Mouse (Mus musculus) CD8-positive naive resting alpha-beta T cell, adult 2 months (primary cell): Measurements from ENCODE around the gene Bcar3.

ENCODE experiments used
- DNase-seq, 2 experiments: peaks; one replicate each; pipeline ENCODE4 v3.0.0; 2022; ENCODE audit warnings: low read depth in 2 of 2, low spot score in 2 of 2

Gene Bcar3

DNA sequence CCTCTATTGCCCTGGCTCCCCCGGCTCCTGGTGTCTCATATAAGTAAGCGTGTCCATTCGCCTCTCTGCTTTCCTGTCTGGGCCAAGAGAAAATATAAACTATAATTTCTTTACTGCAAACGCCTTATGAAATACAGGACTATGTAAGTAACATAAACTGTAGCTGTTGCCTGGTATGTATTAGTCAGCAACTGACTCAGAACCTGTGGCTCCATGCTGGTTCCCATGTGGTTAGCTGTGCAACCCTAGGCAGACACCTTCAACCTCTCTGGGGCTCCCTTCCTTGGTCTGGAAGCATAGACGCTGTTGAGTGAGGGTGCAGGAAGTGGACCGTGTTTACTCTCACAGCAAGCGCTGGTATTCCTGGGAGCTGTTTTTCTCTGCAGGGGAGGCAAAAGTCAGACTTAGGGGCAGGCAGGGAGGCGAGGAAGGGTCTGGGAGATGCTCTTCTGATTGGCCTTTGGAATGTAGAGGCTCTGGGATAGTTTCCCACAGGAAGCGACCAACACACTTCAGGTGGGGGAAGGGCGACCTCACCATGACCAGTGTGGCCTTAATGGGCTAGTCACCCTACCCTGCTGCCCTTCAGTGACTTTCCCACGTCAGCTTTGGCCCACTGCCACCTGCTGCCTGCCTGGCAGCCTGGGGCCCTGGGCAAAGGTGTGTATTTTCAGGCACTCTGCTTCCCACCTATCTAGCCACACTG, 215.8 kb downstream of the Bcar3 start:
- no peak for DNase-seq

DNA sequence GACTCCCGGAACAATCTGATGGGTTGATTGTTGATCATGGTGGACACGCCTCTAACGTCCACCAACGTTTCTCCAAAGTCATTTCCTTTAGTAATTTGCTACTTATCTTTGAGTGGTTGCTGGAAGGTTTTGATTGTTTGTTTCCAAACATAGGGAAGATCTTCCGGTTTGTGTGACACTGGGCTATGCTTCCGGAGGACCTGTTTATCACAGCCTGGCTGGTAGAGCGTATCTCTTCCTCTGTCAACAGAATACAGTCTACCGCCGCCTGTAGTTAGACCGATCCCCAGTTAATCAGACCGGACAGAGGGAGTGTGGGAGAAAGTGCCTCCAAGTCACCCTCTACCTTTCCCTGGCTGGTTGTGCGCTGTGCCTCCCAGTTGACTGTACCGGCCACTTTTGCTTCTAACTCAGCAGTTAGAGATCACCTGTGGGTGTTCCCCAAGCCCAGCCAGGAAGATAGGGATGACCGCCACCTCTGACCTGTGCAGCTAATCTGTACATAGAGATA, 216.4 kb downstream of the Bcar3 start:
- no peak for DNase-seq

DNA sequence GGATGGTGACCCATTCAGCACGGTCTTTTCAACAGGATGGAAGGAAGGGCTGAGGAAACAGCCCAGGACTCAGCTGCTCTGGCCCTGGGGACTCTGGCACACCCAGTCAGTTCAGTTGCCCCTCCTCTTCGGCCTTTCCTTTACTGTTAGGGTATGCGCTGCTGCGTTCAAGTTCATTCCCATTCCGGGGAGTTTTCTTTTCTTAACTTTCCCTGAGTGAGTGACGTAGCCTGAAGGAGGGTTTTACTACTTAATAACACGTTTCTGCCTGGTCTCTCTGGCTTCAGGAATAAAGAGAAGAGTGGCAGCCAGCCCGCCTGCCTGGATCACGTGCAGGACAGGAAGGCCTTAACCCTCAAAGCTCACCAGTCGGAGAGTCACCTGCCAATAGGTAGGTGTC, 217.0 kb downstream of the Bcar3 start:
- no peak for DNase-seq

DNA sequence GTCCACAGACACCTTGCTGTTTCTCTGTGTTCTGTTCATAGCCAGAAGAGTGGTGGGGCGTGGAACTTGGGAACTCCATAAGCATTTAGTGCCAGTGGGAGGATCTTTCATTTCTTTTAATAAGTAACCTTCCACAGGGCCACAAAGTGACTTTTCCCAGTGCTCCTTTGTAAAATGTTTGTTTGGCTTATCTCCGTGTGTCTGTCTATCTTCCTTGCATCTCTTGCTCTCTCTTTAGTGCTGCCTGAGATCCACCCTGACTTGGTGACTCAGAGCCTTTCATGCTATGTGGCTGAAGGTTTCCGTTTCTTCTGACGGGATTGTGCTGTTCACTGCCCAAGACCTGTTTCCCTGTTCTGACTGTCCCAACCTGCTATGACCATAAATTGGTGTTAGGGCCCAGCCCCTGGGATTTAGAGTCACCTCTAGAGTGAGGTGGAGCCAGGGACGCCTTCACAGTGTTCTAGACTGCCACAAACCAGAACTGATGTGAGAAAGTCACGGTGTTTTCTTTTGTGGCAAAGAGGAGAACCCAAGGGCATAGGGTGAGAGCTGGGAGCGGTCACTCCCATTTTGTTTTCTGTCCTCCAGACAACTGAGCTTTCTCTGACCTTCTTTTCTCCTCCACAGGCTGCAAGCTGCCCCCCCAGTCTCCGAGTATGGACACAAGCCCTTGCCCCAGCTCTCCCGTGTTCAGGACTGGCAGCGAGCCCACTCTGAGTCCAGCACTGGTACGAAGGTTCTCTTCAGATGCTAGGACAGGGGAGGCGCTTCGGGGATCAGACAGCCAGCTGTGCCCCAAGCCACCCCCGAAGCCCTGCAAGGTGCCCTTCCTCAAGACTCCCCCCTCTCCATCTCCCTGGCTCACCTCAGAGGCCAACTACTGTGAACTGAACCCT, 218.0 kb downstream of the Bcar3 start:
- no peak for DNase-seq

DNA sequence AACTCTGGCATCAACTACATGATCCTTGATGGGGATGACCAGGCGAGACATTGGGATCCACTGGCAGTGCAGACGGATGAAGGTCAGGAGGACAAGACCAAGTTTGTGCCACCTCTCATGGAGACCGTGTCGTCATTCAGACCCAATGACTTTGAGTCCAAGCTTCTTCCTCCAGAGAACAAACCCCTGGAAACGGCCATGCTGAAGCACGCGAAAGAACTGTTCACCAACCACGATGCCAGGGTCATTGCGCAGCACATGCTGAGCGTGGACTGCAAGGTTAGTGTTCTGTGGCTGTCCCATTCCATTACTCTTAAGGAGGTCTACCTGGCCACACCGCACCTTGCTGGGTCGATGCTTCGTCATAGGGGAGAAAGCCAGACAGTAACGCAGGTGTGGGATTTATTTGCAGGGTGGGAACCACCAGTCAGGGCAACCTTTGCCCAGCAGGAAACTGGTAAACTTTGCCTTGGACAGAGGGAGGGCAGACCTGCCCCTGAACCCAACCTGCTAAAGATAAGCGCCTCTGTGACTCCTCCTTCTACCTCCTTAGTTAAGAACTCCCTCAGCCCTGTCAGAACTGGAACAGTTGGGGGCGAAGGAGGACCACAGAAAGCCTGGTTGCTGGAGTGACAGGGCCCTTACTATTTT, 218.9 kb downstream of the Bcar3 start:
- DNase-seq: no peak

DNA sequence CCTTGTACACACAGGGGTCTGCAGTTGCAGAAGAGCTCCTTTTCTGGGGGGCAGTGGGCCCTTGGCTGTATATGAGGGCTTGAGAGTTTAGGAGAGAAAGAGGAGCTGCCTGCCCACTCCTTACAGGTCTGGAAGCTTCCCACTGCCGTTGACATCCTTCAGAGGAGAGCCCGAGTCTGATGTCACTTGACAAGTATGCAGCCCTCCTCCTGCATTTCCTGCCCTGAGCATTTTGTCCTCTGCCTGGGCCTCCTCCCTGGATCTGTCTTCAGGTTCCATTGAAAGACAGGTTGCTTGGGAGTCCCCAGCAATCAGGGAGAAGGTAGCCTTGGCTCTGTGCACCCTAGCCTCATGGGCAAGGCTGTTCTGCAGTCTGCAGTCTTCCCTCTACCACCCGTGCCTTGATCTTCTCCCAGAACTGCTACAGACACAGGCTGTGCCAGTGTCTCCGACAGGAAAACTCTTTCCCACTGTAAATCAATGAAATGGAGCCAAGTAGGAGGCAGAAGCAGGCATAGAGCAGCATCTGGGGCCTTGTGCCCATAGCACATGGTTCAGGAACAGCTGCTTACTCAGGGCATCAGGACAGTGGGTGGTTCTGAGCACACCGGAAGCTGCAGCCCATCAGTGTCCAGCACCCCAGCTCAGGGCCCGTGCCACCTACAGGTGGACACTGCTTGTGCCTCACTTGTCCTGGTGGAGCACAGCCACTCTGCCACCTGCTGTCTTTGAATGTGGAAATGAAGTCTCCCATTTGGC, 221.8 kb downstream of the Bcar3 start:
- no peak for DNase-seq

DNA sequence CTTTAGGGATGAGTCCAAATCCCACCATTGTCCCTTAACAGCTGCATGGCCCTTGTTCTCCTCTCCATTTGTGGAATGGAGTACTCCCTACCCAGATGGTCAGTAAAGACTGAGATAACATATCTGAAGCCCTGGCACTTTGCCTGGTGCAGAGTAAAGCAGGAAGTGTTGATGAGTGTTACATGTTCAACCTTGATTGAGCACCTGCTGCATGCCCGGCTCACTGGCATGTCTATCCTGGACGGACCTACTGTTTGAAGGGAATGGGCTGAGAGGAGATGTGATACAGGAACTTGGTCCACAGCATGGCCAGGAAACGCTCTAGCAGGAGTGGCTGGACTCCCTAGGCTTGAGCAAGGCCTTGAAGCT, 222.4 kb downstream of the Bcar3 start:
- DNase-seq: no peak

DNA sequence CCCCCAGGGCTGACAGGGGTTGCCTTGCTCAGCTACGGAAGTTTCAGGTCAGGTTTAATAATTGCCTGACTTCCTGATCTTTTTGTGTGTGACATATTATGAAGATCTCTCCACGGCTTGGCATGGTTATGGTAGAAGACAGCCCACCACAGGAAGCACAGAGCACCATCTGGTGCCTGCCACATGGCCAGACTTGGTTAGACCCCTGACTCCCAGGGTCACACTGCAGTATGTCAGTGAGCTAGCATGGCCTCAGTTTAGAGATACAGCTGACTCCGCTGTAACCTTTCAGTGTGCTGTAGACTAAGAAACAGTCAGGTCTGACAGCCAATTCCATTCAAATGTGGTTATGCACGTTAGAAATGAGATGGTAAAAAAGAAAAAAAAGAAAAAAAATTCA, 223.8 kb downstream of the Bcar3 start:
- DNase-seq: no peak

DNA sequence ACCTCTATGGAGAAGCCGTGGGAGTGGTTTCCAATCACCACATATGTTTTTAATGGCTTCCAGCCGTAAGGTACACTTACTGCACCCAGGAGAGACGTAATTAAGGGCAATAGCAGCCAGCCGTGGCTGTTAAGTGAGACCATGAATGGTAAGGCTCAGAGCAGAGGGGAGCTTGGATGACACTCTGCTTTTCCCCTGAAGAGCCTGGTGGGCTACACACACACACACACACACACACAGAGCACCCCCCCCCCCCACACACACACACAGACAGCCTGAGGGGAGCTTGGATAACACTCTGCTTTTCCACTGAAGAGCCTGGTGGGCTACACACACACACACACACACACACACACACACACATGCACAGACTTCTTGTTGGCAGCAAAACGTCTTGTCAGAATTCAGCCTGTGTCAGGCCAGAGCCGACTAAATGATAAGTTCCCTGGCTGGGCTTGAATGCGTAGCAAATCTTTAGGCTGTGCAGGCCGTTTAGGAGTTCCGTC, 224.3 kb downstream of the Bcar3 start:
- DNase-seq: no peak

DNA sequence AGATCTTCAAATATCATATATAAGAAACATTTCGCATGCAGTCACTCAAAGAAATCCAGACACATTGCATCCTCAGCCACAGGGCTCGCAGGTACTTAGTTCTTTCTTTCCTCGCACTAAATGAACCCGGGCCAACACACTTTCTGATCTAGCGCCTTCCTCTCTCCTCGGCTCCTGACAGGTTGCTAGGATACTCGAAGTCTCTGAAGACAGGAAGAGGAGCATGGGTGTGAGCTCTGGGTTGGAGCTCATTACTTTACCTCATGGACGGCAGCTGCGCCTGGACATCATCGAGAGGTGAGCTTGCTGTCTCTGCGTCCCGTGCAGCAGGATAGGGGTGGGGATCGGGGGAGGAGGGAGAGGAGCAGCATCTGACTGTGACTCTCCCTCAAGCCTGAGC, 225.1 kb downstream of the Bcar3 start:
- DNase-seq: no peak

DNA sequence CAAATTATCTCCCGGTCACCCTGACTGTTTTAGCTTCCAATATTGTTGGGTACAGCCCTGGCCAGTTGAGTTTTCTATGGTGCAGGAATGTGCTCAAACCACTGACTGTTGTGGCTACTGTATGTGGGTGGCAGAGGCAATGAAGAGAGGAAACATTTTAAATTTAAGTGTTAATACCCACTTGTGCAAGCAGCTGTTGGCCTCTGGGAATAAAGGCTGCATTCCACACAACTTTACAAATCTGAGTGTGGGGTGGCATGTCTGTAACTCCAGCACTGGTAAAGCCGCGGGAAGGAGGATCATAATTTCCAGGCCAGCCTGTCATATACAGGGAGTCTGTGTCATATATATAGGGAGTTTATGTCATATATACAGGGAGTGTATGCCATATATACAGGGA, 226.4 kb downstream of the Bcar3 start:
- no peak for DNase-seq

DNA sequence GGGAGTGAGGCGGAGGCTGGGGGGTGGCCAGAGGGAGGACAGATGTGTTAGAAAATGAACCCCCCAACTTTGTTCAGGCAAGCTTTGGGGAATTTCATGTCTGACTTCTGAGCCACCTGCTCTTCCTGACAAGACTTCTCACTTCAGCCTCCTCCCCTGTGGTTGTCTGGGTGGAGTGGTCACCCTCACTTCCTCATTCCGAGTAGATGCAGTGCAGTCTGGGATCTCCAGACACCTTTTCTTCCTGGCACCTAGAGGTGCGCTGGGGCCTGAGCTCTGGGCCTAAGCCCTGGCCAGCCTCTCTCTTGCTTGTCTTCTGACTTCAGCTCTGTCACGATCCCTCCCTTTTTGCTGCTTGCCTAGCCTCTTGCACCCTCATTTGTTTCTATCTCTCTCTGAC, 226.9 kb downstream of the Bcar3 start:
- DNase-seq: no peak

DNA sequence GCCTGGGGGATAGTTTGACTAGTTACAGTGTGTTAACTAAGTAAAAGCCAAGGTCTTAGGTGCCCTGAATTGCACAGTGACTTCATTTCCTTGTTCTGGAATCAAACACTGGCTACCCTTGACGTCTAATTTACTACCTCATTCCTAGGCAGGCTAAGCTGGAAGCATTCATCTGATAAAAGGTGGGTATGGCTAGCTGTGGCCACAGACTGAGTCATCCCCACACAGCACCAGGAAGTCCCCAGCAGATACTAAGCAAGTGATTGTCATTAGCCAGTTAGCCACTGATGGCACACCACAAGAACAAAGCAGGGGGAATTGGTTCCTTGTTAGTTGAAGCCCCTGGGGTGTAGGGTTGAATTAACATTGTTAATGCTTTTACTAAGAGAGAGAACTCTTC, 227.4 kb downstream of the Bcar3 start:
- DNase-seq: no peak

DNA sequence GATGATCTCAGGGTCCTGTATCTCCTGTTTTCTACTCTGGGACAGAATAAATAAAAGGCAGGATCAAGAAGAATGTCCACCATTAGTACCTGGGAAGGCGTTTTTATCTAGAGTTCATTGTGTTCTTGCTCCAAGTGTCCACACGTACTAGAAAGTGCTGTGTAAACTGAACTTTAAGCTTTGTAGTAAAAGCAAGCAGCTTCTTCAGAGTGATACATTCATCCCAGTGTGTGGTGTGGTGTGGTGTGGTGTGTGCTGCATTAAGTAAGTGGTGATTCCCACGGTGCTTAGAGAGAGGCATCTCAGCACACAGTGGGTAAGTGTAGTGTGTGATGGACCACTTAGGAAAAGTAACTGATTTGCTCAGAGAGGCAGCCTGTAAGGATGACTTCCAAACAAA, 234.5 kb downstream of the Bcar3 start:
- DNase-seq: no peak

DNA sequence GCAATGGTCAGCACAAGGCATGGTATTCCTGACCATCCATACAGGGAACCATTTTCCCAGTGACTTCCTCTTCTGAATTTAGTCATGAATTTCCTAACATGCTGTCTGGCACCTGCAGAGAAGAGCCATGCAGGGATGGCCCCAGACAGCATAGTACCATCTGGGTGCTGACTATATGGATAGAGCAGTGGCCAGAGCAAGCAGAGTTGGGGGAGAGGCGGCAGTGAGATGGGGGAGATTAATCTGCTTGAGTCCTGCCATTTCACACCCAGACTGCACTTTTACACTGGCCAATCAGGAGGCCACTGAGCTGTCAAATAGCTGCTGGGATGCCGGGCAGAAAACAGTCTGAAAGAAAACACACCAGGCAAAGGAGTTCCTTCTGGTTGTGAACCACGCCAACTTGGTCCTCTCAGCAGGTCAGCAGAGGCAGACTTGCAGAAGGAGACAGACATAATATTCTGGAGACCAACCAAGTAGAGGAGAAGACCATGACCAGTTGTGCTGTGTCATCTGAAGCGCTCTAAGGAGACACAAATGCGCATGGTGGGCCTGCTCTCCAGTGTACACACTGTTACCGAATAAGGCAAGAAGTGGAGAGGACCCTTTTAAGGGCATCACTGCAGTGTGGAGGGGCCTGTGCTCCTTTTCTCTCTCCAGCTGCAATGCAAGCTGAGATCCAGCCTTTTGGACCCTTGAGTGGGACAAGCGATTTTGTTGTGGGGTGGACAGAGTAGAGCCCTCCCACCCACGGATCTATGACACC, 242.2 kb downstream of the Bcar3 start:
- DNase-seq: no peak

DNA sequence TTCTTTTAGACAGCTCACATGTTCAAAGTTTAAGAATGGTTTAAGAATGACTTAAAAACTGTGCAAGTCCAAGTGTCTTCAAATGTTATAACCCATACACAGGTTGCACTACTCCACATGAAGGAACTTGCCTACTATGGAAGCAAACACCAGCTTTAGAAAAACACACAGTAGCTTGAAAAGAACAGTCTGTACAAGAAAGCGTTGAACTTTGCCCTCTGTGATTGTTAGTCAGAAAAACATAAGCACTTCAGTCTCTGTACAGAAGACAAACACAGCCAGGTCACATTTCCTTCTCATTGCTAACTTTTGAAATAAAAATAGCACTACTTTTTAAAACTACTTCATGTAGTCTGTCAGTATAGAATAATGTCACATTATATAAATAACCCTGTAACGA, 244.9 kb downstream of the Bcar3 start:
- DNase-seq: no peak

DNA sequence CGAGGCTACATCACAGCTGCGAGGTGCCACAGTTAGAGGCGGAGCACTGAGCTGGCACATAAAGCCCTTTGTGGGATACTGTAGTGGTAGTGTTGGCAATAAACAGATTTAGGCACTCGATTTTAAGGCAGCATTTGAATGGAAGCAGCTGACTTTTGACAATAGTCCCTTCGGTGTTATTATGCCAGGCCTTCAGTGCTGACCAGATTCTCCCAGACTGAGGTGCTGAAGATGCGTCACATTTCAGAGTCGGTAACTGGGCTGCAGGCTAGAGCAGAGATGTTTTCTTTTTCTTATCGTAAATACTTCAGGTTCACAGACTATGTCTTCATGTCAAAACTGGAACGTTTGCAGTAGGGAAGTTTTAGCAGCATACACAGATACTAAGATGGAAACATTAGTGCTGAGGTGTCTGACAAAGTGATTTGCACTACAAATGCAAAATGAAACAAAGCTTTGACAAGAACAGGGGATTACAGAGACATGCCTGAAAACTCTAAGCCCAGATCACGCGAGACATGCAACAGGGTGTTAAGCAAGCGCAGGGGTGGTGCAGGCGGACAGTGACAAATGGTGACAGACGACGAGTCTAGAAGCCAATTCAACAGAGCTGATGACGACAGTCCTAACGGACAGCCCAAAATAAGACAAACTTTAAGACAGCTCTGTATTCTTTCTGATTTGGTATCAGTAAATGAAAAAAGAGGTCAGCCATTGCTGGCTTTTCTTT, 246.2 kb downstream of the Bcar3 start:
- no peak for DNase-seq

DNA sequence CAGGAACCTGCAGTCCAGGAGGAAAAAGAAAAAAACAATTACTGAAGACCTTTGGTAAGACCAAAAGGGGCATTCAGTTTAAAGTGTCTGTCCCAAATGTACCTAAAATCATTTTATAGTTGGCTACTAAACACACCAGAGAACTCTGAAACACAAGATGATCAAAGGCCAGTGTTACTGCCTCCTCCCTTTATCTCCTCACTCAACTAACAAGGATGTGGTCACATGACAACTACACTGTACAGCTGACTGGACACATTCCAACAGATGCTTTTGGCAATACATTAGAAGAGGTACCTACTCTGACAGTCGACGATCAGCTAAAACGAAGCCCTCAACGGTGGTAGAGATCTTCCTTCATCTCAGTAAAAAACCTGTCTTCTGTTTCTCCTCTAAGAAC, 247.0 kb downstream of the Bcar3 start:
- DNase-seq: no peak

DNA sequence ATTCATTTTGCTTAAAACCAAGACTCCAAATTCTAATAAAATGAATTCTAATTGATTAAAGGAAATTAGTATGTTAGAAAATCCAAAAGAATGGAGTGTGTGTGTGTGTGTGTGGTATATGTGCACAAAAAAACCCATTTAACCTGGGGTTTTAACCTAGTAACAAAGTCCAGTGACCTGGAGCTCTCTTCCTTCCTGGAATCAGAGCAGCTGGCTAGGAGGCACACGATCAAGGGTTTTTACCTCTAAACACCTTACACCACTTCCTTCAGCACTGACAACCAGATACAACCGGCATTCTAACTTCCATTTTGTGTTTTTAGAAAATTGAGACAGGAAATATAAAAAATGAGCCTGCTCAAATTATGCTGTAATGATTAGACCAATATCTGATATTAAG, 251.4 kb downstream of the Bcar3 start:
- DNase-seq: no peak

DNA sequence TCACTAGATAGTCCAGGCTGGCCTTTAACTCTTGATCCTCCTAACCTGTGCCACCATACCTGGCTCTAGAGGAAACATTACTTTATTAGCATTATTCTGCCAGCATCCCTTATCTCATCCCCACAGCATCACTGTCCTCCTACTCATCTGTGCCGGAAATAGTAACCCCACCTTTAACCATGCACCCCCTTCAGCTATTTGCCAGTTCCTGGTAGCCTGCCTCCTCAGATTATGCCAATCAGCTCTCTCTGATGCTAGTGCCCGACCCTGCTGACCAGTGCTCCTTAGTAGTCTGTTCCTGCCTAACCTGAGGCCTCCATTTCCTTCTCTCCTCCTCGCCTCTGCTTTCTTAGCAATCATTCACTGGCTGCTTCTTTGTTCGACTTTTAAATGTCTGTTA, 253.5 kb downstream of the Bcar3 start:
- no peak for DNase-seq
